Mouse (Mus musculus): Measurements from ENCODE around the gene Ghsr. TPM values are rescaled to one million over a fixed set of nuclear protein-coding genes. Genes with fewer than 3 reads are reported as not detected.
A peak's percentile ranks its signal among the peaks of the same experiment; 100 is the strongest.

The Ghsr gene
- polyA plus RNA-seq (2015; fragmentation: Nextera tagmentation; extraction: Ambion mirVana): 0.33 and 0.77 TPM in 2 replicates

GRCm38 (mm10) chr3:27371276-27371621 lies at the start of gene Ghsr:
TSS of gene Ghsr (plus strand) at chr3:27371351.
- Histone ChIP-seq H3K9ac (peak within 1 kb of the TSS; percentile 26; the same call in 1 of the 2 replicates), H3K36me3 (no peaks in the 10 kb centered on the region), H3K4me1 (replicated peaks) (peaks cover 22% of the 10 kb centered on the region), H3K27me3 (peaks cover 51% of the 10 kb centered on the region), H3K4me3 (peak within 1 kb of the TSS; percentile 51), H3K4me2 (peak within 1 kb of the TSS; percentile 97), H3K9me3 (no peaks in the 10 kb centered on the region), H3K27ac (replicated peaks) (no peak within 1 kb of the TSS)
- peak; percentile 43; the same call in 1 of the 2 replicates for ATAC-seq (ENCODE audit: low FRiP score, low read depth)
- under 1% methylated on average over 19 of the region's 19 CpGs for WGBS

DNA sequence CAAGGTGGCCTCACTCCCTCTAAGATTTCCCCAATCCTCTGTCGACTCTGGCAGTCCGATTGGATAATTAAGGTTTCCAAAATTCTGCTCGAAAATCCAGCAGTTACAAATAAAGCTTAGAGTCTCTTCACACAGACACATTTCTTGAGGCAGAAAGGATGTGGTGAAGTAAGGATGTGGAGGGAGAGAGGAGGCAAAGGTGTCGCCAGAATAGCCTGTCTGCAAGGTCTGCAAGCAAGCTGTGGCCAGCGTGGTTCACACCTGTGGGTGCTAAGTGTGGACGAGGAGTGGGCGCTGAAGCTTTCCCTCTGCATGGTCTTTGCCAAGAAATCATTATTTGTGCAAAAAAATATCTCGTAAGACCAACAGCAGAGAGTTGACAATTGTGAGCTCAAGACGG lies 48.6 kb upstream of the Ghsr start:
- Histone ChIP-seq H3K4me2 (no peak overlapping the region), H3K27me3 (no peaks in the 10 kb centered on the region), H3K9ac (no peak overlapping the region), H3K4me3 (no peak overlapping the region), H3K4me1 (replicated peaks) (no peaks in the 10 kb centered on the region), H3K9me3 (no peaks in the 10 kb centered on the region), H3K27ac (replicated peaks) (no peak overlapping the region), H3K36me3 (no peaks in the 10 kb centered on the region)
- WGBS: 89% methylated on average over 9 of the region's 9 CpGs
- ATAC-seq (ENCODE audit: low FRiP score, low read depth): no peak

- H3K27ac ChIP-seq (replicated peaks): no peak overlapping the region
- H3K27me3 ChIP-seq: no peaks in the 10 kb centered on the region
- no peak overlapping the region for H3K4me2 ChIP-seq
- H3K9ac ChIP-seq: no peak overlapping the region
- no peaks in the 10 kb centered on the region for H3K36me3 ChIP-seq
- ATAC-seq (ENCODE audit: low FRiP score, low read depth): no peak
- WGBS: 77% methylated on average over 5 of the region's 5 CpGs
- no peak overlapping the region for H3K4me3 ChIP-seq
- no peaks in the 10 kb centered on the region for H3K4me1 ChIP-seq (replicated peaks)
- no peaks in the 10 kb centered on the region for H3K9me3 ChIP-seq
Measured at GRCm38 (mm10) chr3:27323551-27323950, 47.6 kb upstream of the Ghsr start.

GRCm38 (mm10) chr3:27326633-27327191 lies 44.4 kb upstream of the Ghsr start:
- Histone ChIP-seq H3K27ac (replicated peaks) (no peak overlapping the region), H3K9me3 (no peaks in the 10 kb centered on the region), H3K9ac (no peak overlapping the region), H3K4me1 (replicated peaks) (no peaks in the 10 kb centered on the region), H3K4me3 (no peak overlapping the region), H3K36me3 (no peaks in the 10 kb centered on the region), H3K27me3 (no peaks in the 10 kb centered on the region), H3K4me2 (no peak overlapping the region)
- WGBS: 68% methylated on average over 4 of the region's 4 CpGs
- no peak for ATAC-seq (ENCODE audit: low FRiP score, low read depth)

GRCm38 (mm10) chr3:27330706-27331105 lies 40.4 kb upstream of the Ghsr start:
- Histone ChIP-seq H3K4me2 (no peak overlapping the region), H3K9me3 (no peaks in the 10 kb centered on the region), H3K4me1 (replicated peaks) (no peaks in the 10 kb centered on the region), H3K4me3 (no peak overlapping the region), H3K36me3 (no peaks in the 10 kb centered on the region), H3K9ac (no peak overlapping the region), H3K27me3 (no peaks in the 10 kb centered on the region), H3K27ac (replicated peaks) (no peak overlapping the region)
- 90% methylated on average over 5 of the region's 5 CpGs for WGBS
- ATAC-seq (ENCODE audit: low FRiP score, low read depth): no peak

- H3K4me2 ChIP-seq: no peak overlapping the region
- no peaks in the 10 kb centered on the region for H3K27me3 ChIP-seq
- H3K27ac ChIP-seq (replicated peaks): no peak overlapping the region
- WGBS: 35% methylated on average over 6 of the region's 6 CpGs
- H3K9me3 ChIP-seq: no peaks in the 10 kb centered on the region
- ATAC-seq (ENCODE audit: low FRiP score, low read depth): no peak
- H3K9ac ChIP-seq: no peak overlapping the region
- H3K4me1 ChIP-seq (replicated peaks): no peaks in the 10 kb centered on the region
- H3K36me3 ChIP-seq: no peaks in the 10 kb centered on the region
- no peak overlapping the region for H3K4me3 ChIP-seq
Measured at GRCm38 (mm10) chr3:27338437-27338836, 32.7 kb upstream of the Ghsr start.

GRCm38 (mm10) chr3:27338887-27339286 lies 32.3 kb upstream of the Ghsr start:
- ATAC-seq (ENCODE audit: low FRiP score, low read depth): no peak
- 69% methylated on average over 3 of the region's 3 CpGs for WGBS
- no peaks in the 10 kb centered on the region for H3K4me1 ChIP-seq (replicated peaks)
- H3K36me3 ChIP-seq: no peaks in the 10 kb centered on the region
- H3K4me3 ChIP-seq: no peak overlapping the region
- H3K4me2 ChIP-seq: no peak overlapping the region
- no peak overlapping the region for H3K27ac ChIP-seq (replicated peaks)
- H3K9me3 ChIP-seq: no peaks in the 10 kb centered on the region
- no peaks in the 10 kb centered on the region for H3K27me3 ChIP-seq
- no peak overlapping the region for H3K9ac ChIP-seq

- Histone ChIP-seq H3K27me3 (no peaks in the 10 kb centered on the region), H3K4me3 (no peak overlapping the region), H3K9me3 (no peaks in the 10 kb centered on the region), H3K9ac (no peak overlapping the region), H3K4me1 (replicated peaks) (no peaks in the 10 kb centered on the region), H3K27ac (replicated peaks) (no peak overlapping the region), H3K4me2 (no peak overlapping the region), H3K36me3 (no peaks in the 10 kb centered on the region)
- 96% methylated on average over 5 of the region's 5 CpGs for WGBS
- no peak for ATAC-seq (ENCODE audit: low FRiP score, low read depth)
Measured at GRCm38 (mm10) chr3:27340757-27341156, 30.4 kb upstream of the Ghsr start.

DNA sequence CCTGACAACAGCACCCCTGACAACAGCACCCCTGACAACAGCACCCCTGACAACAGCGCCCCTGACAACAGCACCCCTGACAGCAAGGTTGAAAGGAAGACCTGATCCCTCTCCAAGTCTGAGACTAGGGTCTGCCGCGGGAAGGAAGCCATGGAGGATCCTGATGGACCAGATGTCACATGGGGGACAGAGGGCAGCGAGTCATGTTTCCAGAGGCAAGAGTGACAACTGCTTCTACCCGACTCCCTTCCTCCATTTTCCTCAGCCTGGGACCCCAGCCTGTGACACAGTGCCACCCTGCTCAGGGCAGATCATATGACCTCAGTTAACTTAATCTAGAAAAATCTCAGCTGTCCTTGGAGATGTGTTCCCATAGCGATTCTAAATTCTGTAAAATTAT lies 28.7 kb upstream of the Ghsr start:
- H3K9ac ChIP-seq: no peak overlapping the region
- WGBS: 43% methylated on average over 6 of the region's 6 CpGs
- H3K4me2 ChIP-seq: no peak overlapping the region
- H3K4me3 ChIP-seq: no peak overlapping the region
- H3K9me3 ChIP-seq: no peaks in the 10 kb centered on the region
- no peaks in the 10 kb centered on the region for H3K4me1 ChIP-seq (replicated peaks)
- ATAC-seq (ENCODE audit: low FRiP score, low read depth): no peak
- no peak overlapping the region for H3K27ac ChIP-seq (replicated peaks)
- H3K36me3 ChIP-seq: no peaks in the 10 kb centered on the region
- H3K27me3 ChIP-seq: no peaks in the 10 kb centered on the region

DNA sequence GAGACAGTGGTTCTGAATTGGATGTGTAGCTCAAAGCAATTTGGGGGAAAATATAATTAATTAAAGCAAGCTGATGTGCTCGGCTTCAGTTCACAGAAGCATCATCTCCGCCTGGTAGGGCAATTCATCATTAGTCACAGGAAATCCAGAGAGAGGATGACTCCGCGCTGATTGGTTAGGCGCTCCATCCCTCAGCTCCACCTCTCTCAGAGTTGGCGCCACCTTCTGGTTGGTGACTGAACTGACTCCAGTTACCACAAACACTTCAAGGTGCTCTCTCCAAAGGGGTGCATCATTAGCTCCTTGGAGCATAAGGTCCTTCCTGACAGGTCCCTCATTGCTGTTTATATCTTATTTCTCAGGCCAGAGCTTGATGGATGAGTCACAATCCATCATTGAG lies 25.6 kb upstream of the Ghsr start:
- Histone ChIP-seq H3K4me2 (no peak overlapping the region), H3K9ac (no peak overlapping the region), H3K9me3 (no peaks in the 10 kb centered on the region), H3K27ac (replicated peaks) (no peak overlapping the region), H3K4me1 (replicated peaks) (no peaks in the 10 kb centered on the region), H3K36me3 (no peaks in the 10 kb centered on the region), H3K27me3 (no peaks in the 10 kb centered on the region), H3K4me3 (no peak overlapping the region)
- 47% methylated on average over 6 of the region's 6 CpGs for WGBS
- no peak for ATAC-seq (ENCODE audit: low FRiP score, low read depth)

DNA sequence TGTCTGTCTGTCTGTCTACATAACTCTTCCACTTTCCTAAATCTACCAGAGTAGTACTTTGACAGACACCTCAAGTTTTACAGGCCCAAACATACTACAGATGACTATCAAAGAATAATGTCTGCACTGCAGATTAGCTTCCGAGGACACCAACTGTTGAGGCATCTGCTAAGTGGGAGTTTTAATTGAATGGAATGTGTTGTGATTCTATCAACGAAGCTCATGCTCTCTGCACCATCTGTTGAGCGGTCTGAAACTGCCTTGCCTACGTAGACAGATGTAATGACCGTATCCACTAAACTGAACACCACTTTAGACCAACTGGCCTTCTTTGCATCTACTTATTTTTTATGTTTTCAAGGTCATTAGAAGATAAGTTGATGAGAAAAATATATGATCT lies 22.7 kb upstream of the Ghsr start:
- H3K36me3 ChIP-seq: no peaks in the 10 kb centered on the region
- H3K4me1 ChIP-seq (replicated peaks): no peaks in the 10 kb centered on the region
- ATAC-seq (ENCODE audit: low FRiP score, low read depth): no peak
- no peak overlapping the region for H3K4me3 ChIP-seq
- no peak overlapping the region for H3K27ac ChIP-seq (replicated peaks)
- 59% methylated on average over 5 of the region's 5 CpGs for WGBS
- H3K9me3 ChIP-seq: no peaks in the 10 kb centered on the region
- H3K27me3 ChIP-seq: no peaks in the 10 kb centered on the region
- no peak overlapping the region for H3K9ac ChIP-seq
- no peak overlapping the region for H3K4me2 ChIP-seq

GRCm38 (mm10) chr3:27351105-27351504 lies 20.0 kb upstream of the Ghsr start:
- no peaks in the 10 kb centered on the region for H3K4me1 ChIP-seq (replicated peaks)
- WGBS: 45% methylated on average over 9 of the region's 9 CpGs
- H3K9ac ChIP-seq: no peak overlapping the region
- H3K27me3 ChIP-seq: no peaks in the 10 kb centered on the region
- no peak overlapping the region for H3K4me2 ChIP-seq
- no peak overlapping the region for H3K27ac ChIP-seq (replicated peaks)
- no peak overlapping the region for H3K4me3 ChIP-seq
- peak; percentile 82; the same call in 1 of the 2 replicates for ATAC-seq (ENCODE audit: low FRiP score, low read depth)
- no peaks in the 10 kb centered on the region for H3K36me3 ChIP-seq
- H3K9me3 ChIP-seq: no peaks in the 10 kb centered on the region

DNA sequence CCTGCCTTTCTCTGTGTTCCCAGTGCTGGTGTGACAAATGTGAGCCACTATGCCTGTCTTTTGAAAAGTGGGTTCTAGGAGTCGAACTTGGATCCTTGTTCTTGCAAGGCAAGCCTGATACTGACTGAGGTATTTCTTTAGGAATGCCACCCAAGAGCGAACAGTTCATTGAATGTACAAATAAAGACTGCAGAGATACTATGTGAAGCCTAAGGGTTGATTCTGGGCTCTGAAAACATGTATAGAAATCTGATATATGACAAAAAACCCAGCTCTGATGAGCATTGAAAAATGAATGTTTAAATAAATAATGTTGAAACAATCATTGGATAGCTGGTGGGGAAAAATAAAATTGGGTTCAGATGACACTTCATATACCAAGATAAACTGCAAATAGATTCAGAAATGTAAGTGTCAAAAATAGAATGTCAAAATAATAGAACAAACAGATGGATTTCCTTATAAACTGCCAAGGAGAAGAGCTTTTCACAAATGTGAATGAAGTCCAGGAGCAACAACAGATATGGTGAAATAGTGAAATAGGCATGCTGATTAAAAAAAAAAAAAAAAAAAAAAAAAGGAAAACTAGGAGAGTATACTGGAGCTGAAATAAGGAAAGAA lies 11.9 kb upstream of the Ghsr start:
- WGBS: 86% methylated on average over 2 of the region's 2 CpGs
- no peak overlapping the region for H3K4me3 ChIP-seq
- ATAC-seq (ENCODE audit: low FRiP score, low read depth): no peak
- no peaks in the 10 kb centered on the region for H3K27me3 ChIP-seq
- H3K9ac ChIP-seq: no peak overlapping the region
- no peaks in the 10 kb centered on the region for H3K36me3 ChIP-seq
- no peaks in the 10 kb centered on the region for H3K4me1 ChIP-seq (replicated peaks)
- H3K27ac ChIP-seq (replicated peaks): no peak overlapping the region
- no peak overlapping the region for H3K4me2 ChIP-seq
- no peaks in the 10 kb centered on the region for H3K9me3 ChIP-seq

Measured in hindbrain, embryonic 15.5 days (tissue).